In the genomic region with DNA sequence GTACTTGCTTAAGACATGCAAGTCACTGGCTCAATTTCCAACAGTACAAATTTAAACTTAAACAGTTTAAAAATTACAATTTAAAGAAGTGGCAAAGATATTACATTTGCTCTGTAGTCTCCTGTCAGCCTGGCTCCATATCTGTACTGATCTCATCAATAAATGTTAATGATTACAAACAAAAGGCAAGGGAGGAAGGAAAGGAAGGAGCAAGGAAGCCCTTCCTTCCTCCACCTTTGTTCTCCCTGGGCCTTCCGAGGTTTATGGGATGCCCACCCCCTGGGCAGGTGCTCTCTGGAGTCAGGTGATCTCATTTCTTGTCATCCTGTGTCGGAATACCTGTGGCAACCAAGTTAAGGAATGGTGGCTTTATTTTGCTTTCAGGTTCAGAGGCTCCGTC, we compare ENCODE assay signal across 24 mouse cellular contexts.
DNase-seq lines count a peak whose midpoint lies in the region; ATAC-seq and TF ChIP-seq lines count a peak whose summit lies in the region.
"Had no signal": no experiment of that assay in that cellular context is flagged by ENCODE, and none has a peak within 500 bp of the region (broad histone marks: within the 10 kb centered on the region; RNA-seq: fewer than 3 reads in every experiment).

No protein-coding gene starts in this region.

- H3K4me2 ChIP-seq in liver, postnatal 0 days (ENCODE audit: low read depth, low read length): no peak overlapping the region
- H3K4me2 ChIP-seq in intestine, postnatal 0 days (replicated peaks; ENCODE audit: low read depth): 0 out of 2 replicates have a peak overlapping the region, but pooled peaks have one; percentile 30
- H3K4me2 ChIP-seq in forebrain, embryonic 14.5 days (ENCODE audit: low read length): no peak overlapping the region
- H3K4me2 ChIP-seq: embryonic facial prominence, embryonic 12.5 days; forebrain, embryonic 13.5 days had no signal

- intact Hi-C loops in heart, postnatal 10 days (cut with DNase I): no loop called here

- peaks cover 17% of the 10 kb centered on the region for H3K4me1 ChIP-seq in liver, postnatal 0 days (ENCODE audit: insufficient read depth)
- no peaks in the 10 kb centered on the region for H3K4me1 ChIP-seq in intestine, postnatal 0 days (replicated peaks; ENCODE audit: control insufficient read depth, insufficient read depth, low read length)
- H3K4me1 ChIP-seq in forebrain, embryonic 14.5 days (ENCODE audit: control insufficient read depth, insufficient read depth, low read length): no peaks in the 10 kb centered on the region
- H3K4me1 ChIP-seq: embryonic facial prominence, embryonic 12.5 days; forebrain, embryonic 13.5 days had no signal

- H3K4me3 ChIP-seq in liver, postnatal 0 days (ENCODE audit: low read depth, low read length): no peak overlapping the region
- no peak overlapping the region for H3K4me3 ChIP-seq in intestine, postnatal 0 days (ENCODE audit: low read depth, low read length)
- H3K4me3 ChIP-seq in forebrain, embryonic 14.5 days (ENCODE audit: low read depth, low read length): no peak overlapping the region
- H3K4me3 ChIP-seq: embryonic facial prominence, embryonic 10.5 days; embryonic facial prominence, embryonic 12.5 days; forebrain, embryonic 13.5 days had no signal

- no peak for TF ChIP-seq CTCF in liver, postnatal 0 days (IDR thresholded peaks at IDR 0.05; ENCODE audit: low read depth)
- no peak for TF ChIP-seq CTCF in intestine, postnatal 0 days (IDR thresholded peaks at IDR 0.05; ENCODE audit: low read depth)

- no peaks in the 10 kb centered on the region; the same call in 1 of the 2 replicates for H3K9me3 ChIP-seq in liver, postnatal 0 days (ENCODE audit: low read length)
- no peaks in the 10 kb centered on the region for H3K9me3 ChIP-seq in intestine, postnatal 0 days (ENCODE audit: control insufficient read depth)
- H3K9me3 ChIP-seq in forebrain, embryonic 14.5 days (replicated peaks; ENCODE audit: control insufficient read depth, low read length): no peaks in the 10 kb centered on the region
- H3K9me3 ChIP-seq: embryonic facial prominence, embryonic 10.5 days; embryonic facial prominence, embryonic 12.5 days; forebrain, embryonic 13.5 days; G1E had no signal

- H3K27me3 ChIP-seq in liver, postnatal 0 days (ENCODE audit: insufficient read depth, low read length): no peaks in the 10 kb centered on the region
- H3K27me3 ChIP-seq in intestine, postnatal 0 days (replicated peaks; ENCODE audit: control insufficient read depth, insufficient read depth, low read length): no peaks in the 10 kb centered on the region
- H3K27me3 ChIP-seq in forebrain, embryonic 14.5 days (replicated peaks; ENCODE audit: control insufficient read depth, insufficient read depth, low read length): no peaks in the 10 kb centered on the region
- H3K27me3 ChIP-seq: CH12.LX; embryonic facial prominence, embryonic 12.5 days; forebrain, embryonic 13.5 days; Patski had no signal

- no peak overlapping the region for H3K27ac ChIP-seq in liver, postnatal 0 days (ENCODE audit: low read depth)
- no peak overlapping the region for H3K27ac ChIP-seq in intestine, postnatal 0 days (ENCODE audit: low read depth, low read length)
- no peak overlapping the region for H3K27ac ChIP-seq in forebrain, embryonic 14.5 days (ENCODE audit: low read depth, low read length)
- H3K27ac ChIP-seq: embryonic facial prominence, embryonic 10.5 days; embryonic facial prominence, embryonic 12.5 days; forebrain, embryonic 13.5 days had no signal

- no peaks in the 10 kb centered on the region for H3K36me3 ChIP-seq in liver, postnatal 0 days (replicated peaks; ENCODE audit: insufficient read depth, low read length)
- no peaks in the 10 kb centered on the region for H3K36me3 ChIP-seq in intestine, postnatal 0 days (ENCODE audit: control insufficient read depth, insufficient read depth)
- no peaks in the 10 kb centered on the region for H3K36me3 ChIP-seq in forebrain, embryonic 14.5 days (ENCODE audit: control insufficient read depth, insufficient read depth, low read length)
- H3K36me3 ChIP-seq: embryonic facial prominence, embryonic 10.5 days; embryonic facial prominence, embryonic 12.5 days; G1E had no signal

- peak; percentile 69 for DNase-seq in heart, adult 11 months
- DNase-seq in heart, postnatal 10 days: no peak
- peak; percentile 9 for DNase-seq in liver, postnatal 0 days
- no peak for DNase-seq in liver
- no peak for DNase-seq in forebrain, embryonic 14.5 days (ENCODE audit: low spot score)
- DNase-seq in spleen, adult 18-20 months: no peak
- DNase-seq: adrenal gland, adult 8-10 months; adrenal gland, postnatal 14 days; adrenal gland, postnatal 36 days; B cell, adult 2 months; cerebellum, adult 11-12 months; cerebellum, adult 2 months; cerebellum, adult 9-10 months; cerebellum, postnatal 10 days; cerebellum, postnatal 25 days had no signal

- WGBS in liver, postnatal 0 days (ENCODE audit: insufficient replicate concordance): 68% methylated on average over 3 of the region's 3 CpGs
- WGBS in intestine, postnatal 0 days: 44% methylated on average over 3 of the region's 3 CpGs
- 78% methylated on average over 3 of the region's 3 CpGs for WGBS in forebrain, embryonic 14.5 days

- no peak overlapping the region for H3K9ac ChIP-seq in liver, postnatal 0 days (replicated peaks)
- no peak overlapping the region for H3K9ac ChIP-seq in intestine, postnatal 0 days (ENCODE audit: low read depth, low read length)
- H3K9ac ChIP-seq in forebrain, embryonic 14.5 days (ENCODE audit: low read length): no peak overlapping the region
- H3K9ac ChIP-seq: embryonic facial prominence, embryonic 12.5 days; forebrain, embryonic 13.5 days had no signal

- ATAC-seq in liver, postnatal 0 days: no peak
- peak; percentile 41 for ATAC-seq in intestine, postnatal 0 days
- no peak for ATAC-seq in forebrain, embryonic 14.5 days
- ATAC-seq: activated CD4-positive, CD25-positive, alpha-beta regulatory T cell, adult 4 months; CD4-positive, CD25-positive, alpha-beta regulatory T cell, adult 4 months; forebrain, embryonic 13.5 days; Patski had no signal

- TF ChIP-seq EP300 in liver, postnatal 0 days (IDR thresholded peaks at IDR 0.05; ENCODE audit: low read depth): no peak

Comparison
In these comparisons a context has a peak if more than half of its experiments do, and no peak if none do; other contexts are left out.
1. DNase-seq: peak in heart, adult 11 months (single experiment) and liver, postnatal 0 days (single experiment); none in heart, postnatal 10 days (0 of 2), liver (single experiment), forebrain, embryonic 14.5 days (single experiment) and spleen, adult 18-20 months (0 of 2).